Mouse (Mus musculus) frontal cortex, postnatal 10 days (tissue): ENCODE data around the gene Psg27.
"Not testable (repeated sequence)": the region's sequence is repeated elsewhere in the genome, so short reads cannot be mapped to it uniquely, and the experiment has no call there.

ENCODE experiments used
- DNase-seq, 2 experiments: peaks; one replicate each; pipeline ENCODE4 v3.0.0; 2022; ENCODE audit warnings: low spot score in 2 of 2, mixed read lengths in 1 of 2

Psg27 gene

GRCm38 (mm10) chr7:18567205-18567604 is at the start of gene Psg27:
Gene Psg27, minus strand, starts transcription at chr7:18567305.
- DNase-seq = no peak

GRCm38 (mm10) chr7:18616401-18616800 is 49.3 kb upstream of the Psg27 start, which contains the start of gene Psg23:
Gene Psg23, minus strand, starts transcription at chr7:18616501.
- DNase-seq = not testable (repeated sequence)

- no peak for DNase-seq
These were observed 7.3 kb downstream of the Psg27 start for GRCm38 (mm10) chr7:18559850-18560249.

GRCm38 (mm10) chr7:18555751-18556150 is 11.4 kb downstream of the Psg27 start:
- DNase-seq = not testable (repeated sequence)

GRCm38 (mm10) chr7:18533420-18533819 is 33.7 kb downstream of the Psg27 start:
- DNase-seq = no peak

- no peak for DNase-seq
These were observed 34.9 kb downstream of the Psg27 start, which contains the start of gene Psg25 for GRCm38 (mm10) chr7:18532169-18532568. Gene Psg25, minus strand, starts transcription at chr7:18532269.

- no peak for DNase-seq
These were observed 42.4 kb downstream of the Psg27 start for GRCm38 (mm10) chr7:18524668-18525067.

- not testable (repeated sequence) for DNase-seq
These were observed 54.3 kb downstream of the Psg27 start for GRCm38 (mm10) chr7:18512848-18513247.

GRCm38 (mm10) chr7:18512417-18512816 is 54.7 kb downstream of the Psg27 start:
- not testable (repeated sequence) for DNase-seq

GRCm38 (mm10) chr7:18511479-18511878 is 55.6 kb downstream of the Psg27 start:
- DNase-seq = no peak
